Mouse (Mus musculus) liver, embryonic 14 days (tissue): ENCODE data around the gene Vmn1r88. TPM values are rescaled to one million over a fixed set of nuclear protein-coding genes. Genes with fewer than 3 reads are reported as not detected.

ENCODE experiments used
- polyA plus RNA-seq: library from polyadenylated mRNA; depleted of rRNA; stranded (reverse); fragments of >200 nt; gene quantifications from 2 replicates; pipeline ENCODE4 v1.2.3, GENCODE M21; 2012; rRNA removed

Vmn1r88 gene
- polyA plus RNA-seq, result under 0.01 TPM in 1 of 2 replicates, not detected in the other

GRCm38 (mm10) chr7:13159268-13159667, at the start of gene Vmn1r88:
Gene Vmn1r88 (plus strand): TSS chr7:13159568.

DNA sequence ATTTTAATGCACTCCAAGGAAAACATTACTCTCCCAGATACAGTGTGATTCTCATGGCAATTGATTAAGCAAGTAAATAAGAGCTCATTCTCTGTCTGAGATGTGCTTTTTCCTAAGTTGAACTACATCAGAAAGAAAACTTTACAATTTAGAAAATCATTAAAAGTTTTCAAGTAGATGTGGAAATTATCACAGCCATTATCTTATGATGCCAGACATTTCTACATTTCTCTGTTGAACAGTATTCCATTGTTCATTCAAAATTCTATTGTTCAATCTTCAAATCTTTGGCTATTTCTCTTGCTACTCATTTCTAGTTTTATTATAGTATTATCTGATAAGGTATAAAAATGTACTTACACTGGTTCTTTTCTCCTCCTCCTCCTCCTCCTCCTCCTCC, 39.6 kb upstream of the Vmn1r88 start, which contains the start of gene Vmn1r86:
Gene Vmn1r86, minus strand, starts transcription at position 101 of the 400 bp plus-strand sequence.

GRCm38 (mm10) chr7:13140057-13140456, 19.3 kb upstream of the Vmn1r88 start, which contains the start of gene Vmn1r87:
Gene Vmn1r87 (minus strand): TSS chr7:13140157.

DNA sequence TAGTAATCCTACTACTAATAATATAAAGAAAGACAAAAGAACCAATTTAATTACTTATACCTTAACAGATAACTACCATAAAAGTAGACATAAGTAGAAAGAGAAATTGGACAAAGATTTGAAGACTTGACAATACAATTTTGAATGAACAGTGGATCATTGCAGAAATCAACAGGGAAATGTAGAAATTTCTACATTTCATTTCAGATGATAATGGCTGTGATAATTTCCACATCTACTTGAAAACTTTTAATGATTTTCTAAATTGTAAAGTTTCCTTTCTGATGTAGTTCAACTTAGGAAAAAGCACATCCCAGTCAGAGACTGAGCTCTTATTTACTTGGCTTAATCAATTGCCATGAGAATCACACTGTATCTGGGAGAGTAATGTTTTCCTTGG, 53.4 kb downstream of the Vmn1r88 start, which contains the start of gene Vmn1r89:
Gene Vmn1r89, plus strand, starts transcription at position 301 of the 400 bp plus-strand sequence.

Other genes with a start within 250 kb of the Vmn1r88 start
- gene Rps5, start 237.3 kb upstream of the Vmn1r88 start, polyA plus RNA-seq, result 1,643 and 1,838 TPM in 2 replicates
- 0.42 and 0.56 TPM in 2 replicates for gene Rnf225, start 232.2 kb upstream of the Vmn1r88 start, polyA plus RNA-seq
- 1.6 and 1.7 TPM in 2 replicates for gene Zfp324, start 193.7 kb upstream of the Vmn1r88 start, polyA plus RNA-seq
- 2.1 and 2.4 TPM in 2 replicates for gene Zfp446, start 181.7 kb upstream of the Vmn1r88 start, polyA plus RNA-seq
- 4.0 and 4.9 TPM in 2 replicates for gene Slc27a5, start 161.4 kb upstream of the Vmn1r88 start, polyA plus RNA-seq
- 116 and 134 TPM in 2 replicates for gene Trim28, start 160.5 kb upstream of the Vmn1r88 start, polyA plus RNA-seq
- gene Zbtb45, start 149.5 kb upstream of the Vmn1r88 start, polyA plus RNA-seq, result 7.9 and 10.2 TPM in 2 replicates
- 106 and 108 TPM in 2 replicates for gene Chmp2a, start 124.8 kb upstream of the Vmn1r88 start, polyA plus RNA-seq
- 95.1 and 109 TPM in 2 replicates for gene Ube2m, start 121.3 kb upstream of the Vmn1r88 start, polyA plus RNA-seq
- gene Mzf1, start 104.8 kb upstream of the Vmn1r88 start, polyA plus RNA-seq, result 0.50 and 0.62 TPM in 2 replicates
- gene Vmn1r85, start 64.4 kb upstream of the Vmn1r88 start, polyA plus RNA-seq, result not detected in 2 replicates
- not detected in 2 replicates for gene Vmn1r86, start 39.7 kb upstream of the Vmn1r88 start, polyA plus RNA-seq
- not detected in 2 replicates for gene Vmn1r87, start 19.4 kb upstream of the Vmn1r88 start, polyA plus RNA-seq
- gene Vmn1r89, start 53.5 kb downstream of the Vmn1r88 start, polyA plus RNA-seq, result not detected in 2 replicates
- gene Lig1, start 117.7 kb downstream of the Vmn1r88 start, polyA plus RNA-seq, result 69.0 and 75.7 TPM in 2 replicates
- gene Zswim9, start 119.2 kb downstream of the Vmn1r88 start, polyA plus RNA-seq, result 1.7 and 1.8 TPM in 2 replicates
- gene Pla2g4c, start 165.1 kb downstream of the Vmn1r88 start, polyA plus RNA-seq, result 1.4 and 2.6 TPM in 2 replicates
- gene Cabp5, start 238.6 kb downstream of the Vmn1r88 start, polyA plus RNA-seq, result 0.02 and 0.03 TPM in 2 replicates